Mouse (Mus musculus) gastrocnemius, adult 2 months (tissue): ENCODE data around the gene Bsx. TPM values are rescaled to one million over a fixed set of nuclear protein-coding genes. Genes with fewer than 3 reads are reported as not detected.
A peak's percentile ranks its signal among the peaks of the same experiment; 100 is the strongest.

Experiments
- DNase-seq: peaks from one replicate; pipeline ENCODE4 v3.0.0; 2022
- H3K27ac ChIP-seq: fragments of 200-600 bp; 2 replicates; pipeline ENCODE4 v1.8.1; 2022; ENCODE audit warnings: mild to moderate bottlenecking
- H3K4me3 ChIP-seq: fragments of 200-600 bp; 2 replicates; pipeline ENCODE4 v1.8.1; 2022; ENCODE audit warnings: mild to moderate bottlenecking, moderate library complexity
- CTCF ChIP-seq: fragments of 200-600 bp; IDR thresholded peaks from 2 replicates; pipeline ENCODE4 v1.8.1; 2022; ENCODE audit warnings: antibody characterized with exemption, mild to moderate bottlenecking, moderate library complexity
- intact Hi-C: fragments of 180-260 bp; cut with DNase I; formaldehyde crosslinking; loops from one replicate; pipeline ENCODE4 v1.15.1; 2025
- total RNA-seq, 2 experiments: library from RNA; stranded (reverse); gene quantifications; 2 replicates each; pipeline ENCODE4 v1.2.3; 2021

Gene Bsx
- total RNA-seq, 2 experiments from 2014 or later: not detected

DNA sequence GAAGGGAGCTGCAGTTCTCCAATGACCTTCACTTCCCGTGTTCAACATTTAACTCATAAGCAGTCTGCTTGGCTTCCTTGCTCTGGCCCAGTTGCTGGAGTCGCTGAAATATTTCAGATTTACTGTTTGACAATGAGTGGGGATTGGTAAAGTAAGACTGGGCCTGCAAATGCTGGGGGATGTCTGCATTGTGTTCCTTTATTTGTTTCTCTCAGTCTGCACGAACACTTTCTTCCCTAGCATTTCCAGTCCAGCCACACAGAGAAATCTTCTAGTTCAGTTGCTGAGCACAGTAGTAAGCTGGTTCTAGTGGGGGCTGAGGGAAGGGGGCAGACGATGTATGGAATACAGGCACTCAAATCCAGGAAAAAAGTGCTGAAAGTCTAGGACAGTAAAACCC, 1.0 kb downstream of the Bsx start:
- Histone ChIP-seq H3K4me3 (no peak overlapping the region), H3K27ac (no peak overlapping the region)
- no peak for TF ChIP-seq CTCF
- DNase-seq: no peak
- intact Hi-C loops: no loop called here

DNA sequence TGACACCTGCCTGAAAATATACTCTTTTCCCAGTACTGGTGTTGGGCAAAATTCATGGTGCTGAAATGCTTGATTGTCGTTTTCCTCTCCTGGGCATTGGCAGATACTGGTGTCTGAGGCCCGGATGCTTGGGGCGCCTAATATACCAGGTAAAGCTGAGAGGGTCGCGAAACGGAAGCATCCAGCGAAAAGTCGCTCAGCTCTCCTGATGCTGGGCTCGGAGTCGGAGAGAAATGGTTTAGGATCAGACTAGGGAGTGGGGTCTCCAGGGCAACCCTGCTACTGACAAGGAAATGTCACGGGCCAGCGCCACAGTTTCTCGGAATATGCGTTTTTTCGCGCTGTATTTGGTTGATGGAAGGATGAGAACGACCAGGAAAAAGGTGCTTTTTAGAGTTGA, 1.5 kb downstream of the Bsx start:
- intact Hi-C loops: no loop called here
- no peak for TF ChIP-seq CTCF

DNA sequence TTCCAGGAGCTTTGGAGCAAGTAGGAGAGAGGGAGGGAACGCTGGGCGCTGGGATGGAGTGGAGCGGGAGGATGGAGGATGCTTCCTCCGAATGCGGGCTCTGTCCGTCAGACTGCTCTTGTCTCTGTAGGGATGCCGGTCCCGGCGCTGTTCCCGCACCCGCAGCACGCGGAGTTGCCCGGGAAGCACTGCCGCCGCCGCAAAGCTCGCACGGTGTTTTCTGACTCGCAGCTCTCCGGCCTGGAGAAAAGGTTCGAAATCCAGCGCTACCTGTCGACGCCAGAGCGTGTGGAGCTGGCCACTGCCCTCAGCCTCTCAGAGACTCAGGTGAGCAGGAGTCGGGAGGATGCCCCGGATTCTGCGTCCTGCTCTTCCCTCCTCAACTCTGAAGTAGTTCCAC, 2.2 kb downstream of the Bsx start:
- H3K27ac ChIP-seq: no peak overlapping the region
- intact Hi-C loops: no loop called here
- no peak for TF ChIP-seq CTCF
- DNase-seq: no peak
- no peak overlapping the region for H3K4me3 ChIP-seq

More for the DNA sequence above, 1.5 kb downstream of the Bsx start:
- Histone ChIP-seq H3K27ac (no peak overlapping the region), H3K4me3 (no peak overlapping the region)
- no peak for DNase-seq

DNA sequence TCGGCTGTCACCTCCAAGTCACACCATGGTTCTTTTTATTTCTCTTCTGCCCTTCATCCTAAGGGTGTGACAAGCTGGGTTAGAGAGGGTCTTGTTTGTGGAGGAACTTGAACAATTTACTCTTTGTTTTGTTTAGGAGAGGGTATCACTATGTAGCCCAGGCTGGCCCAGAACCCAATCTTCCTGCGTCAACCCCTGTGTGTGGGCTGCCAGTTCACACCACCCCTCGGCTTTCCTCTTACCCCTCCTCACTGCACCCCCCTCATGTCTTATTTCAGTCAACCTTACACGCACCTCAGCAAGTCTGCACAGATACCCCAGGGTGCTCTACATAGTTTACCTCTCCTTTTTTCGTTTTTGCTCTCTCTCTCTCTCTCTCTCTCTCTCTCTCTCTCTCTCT, 2.8 kb downstream of the Bsx start:
- no peak for DNase-seq
- no peak for TF ChIP-seq CTCF
- Histone ChIP-seq H3K4me3 (no peak overlapping the region), H3K27ac (no peak overlapping the region)
- intact Hi-C loops: no loop called here

DNA sequence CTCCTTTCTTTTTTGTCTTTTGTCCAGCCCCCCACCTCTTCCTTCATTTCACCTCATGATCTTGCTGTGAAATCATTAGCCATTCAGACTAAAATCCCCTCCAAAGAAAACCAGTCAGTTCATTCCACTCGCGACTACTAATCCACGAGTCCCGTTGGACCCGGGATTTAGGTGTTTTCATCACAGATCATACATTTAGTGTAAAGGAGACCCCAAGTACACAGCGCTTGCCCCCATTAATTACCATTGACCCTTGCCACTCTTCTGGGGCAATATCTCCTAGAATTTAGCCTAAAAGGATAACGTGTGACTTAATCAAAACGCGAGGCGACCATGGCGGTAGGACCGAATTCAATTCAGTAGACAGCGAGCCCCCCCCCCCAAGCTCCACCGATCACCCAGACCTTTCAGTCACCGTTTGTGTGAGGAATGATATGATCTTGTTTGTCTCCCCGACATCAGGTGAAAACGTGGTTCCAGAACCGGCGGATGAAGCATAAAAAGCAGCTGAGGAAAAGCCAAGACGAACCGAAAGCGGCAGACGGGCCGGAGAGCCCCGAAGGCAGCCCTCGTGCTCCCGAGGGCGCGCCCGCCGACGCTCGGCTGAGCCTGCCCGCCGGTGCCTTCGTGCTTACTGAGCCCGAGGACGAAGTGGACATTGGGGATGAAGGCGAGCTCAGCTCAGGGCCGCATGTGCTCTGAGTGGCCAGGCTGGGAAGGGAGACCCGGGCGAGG, 3.4 kb downstream of the Bsx start:
- H3K4me3 ChIP-seq: peak overlapping the region; percentile 59
- TF ChIP-seq CTCF: no peak
- DNase-seq: no peak
- intact Hi-C loops: no loop called here
- H3K27ac ChIP-seq: no peak overlapping the region

DNA sequence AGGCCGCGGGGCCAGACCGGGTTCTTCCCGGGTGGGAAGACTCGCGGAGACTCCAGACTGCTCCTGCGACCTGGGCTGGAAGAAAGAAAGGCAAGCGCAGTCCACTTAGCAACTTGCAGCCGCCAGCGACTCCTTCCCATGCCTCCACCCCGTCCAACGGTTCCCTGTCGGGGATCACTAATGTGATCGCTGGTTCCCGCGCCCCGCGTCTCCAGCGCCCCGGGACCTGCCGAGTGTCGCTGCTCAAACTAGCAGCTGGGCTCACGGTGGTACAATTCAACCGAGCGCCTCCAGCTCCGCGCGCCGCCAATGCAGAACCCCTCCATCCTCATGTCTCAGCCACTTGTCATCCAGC, 3.9 kb downstream of the Bsx start:
- TF ChIP-seq CTCF: no peak
- DNase-seq: no peak
- H3K4me3 ChIP-seq: peak overlapping the region; percentile 59
- intact Hi-C loops: no loop called here
- H3K27ac ChIP-seq: no peak overlapping the region

DNA sequence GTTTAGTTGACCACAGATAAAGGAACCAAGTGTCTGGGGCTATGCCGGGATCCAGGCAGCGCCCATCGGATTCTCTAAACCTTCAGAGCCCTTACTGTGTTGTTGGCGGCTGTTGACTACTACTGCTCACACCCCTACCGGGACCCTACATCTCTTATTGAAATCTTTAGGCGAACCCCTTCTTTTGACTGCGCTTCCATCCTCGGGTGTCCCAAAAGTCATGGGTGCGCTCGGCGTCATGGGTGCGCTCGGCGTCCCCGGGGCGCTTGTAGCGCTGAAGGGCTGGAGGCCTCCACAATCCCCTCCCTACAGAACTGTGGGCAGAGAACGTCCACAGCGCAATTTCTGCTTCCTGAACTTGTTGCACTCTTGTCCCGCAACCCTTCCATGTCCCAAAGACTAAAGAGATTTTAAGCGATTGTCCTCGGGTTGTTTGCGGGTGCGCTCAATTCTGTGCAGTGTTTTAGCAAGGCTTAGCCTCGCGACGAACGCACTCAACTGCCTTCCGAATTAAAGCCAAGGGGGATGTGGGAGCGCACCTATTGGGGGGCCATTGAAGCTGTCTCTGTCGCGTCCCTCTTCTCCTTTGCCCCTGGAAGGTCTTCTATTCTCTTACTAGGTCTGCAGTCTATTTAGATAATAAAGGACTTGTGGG, 4.5 kb downstream of the Bsx start:
- DNase-seq: no peak
- no peak overlapping the region for H3K4me3 ChIP-seq
- H3K27ac ChIP-seq: no peak overlapping the region
- intact Hi-C loops: no loop called here
- no peak for TF ChIP-seq CTCF

DNA sequence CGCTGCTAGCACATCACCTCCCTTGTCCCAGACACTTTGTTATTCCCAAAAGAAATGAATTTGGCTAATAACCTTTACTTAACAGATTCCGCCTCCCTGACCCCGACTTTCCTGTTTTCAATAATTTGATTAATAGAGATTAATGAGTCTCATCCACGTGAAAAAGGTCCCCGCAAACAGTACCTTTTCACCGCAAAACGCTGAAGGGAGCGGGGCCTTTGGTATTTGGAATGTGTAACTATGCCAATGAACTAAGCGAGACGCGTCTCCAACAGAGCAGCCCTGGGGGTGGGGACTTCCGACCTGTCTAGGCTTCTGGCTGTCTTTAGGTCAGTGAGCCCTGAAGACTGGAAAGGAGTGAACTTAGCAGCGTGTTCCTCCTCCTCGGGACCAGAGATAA, 5.1 kb downstream of the Bsx start:
- DNase-seq: no peak
- TF ChIP-seq CTCF: no peak
- no peak overlapping the region for H3K4me3 ChIP-seq
- intact Hi-C loops: no loop called here
- no peak overlapping the region for H3K27ac ChIP-seq

DNA sequence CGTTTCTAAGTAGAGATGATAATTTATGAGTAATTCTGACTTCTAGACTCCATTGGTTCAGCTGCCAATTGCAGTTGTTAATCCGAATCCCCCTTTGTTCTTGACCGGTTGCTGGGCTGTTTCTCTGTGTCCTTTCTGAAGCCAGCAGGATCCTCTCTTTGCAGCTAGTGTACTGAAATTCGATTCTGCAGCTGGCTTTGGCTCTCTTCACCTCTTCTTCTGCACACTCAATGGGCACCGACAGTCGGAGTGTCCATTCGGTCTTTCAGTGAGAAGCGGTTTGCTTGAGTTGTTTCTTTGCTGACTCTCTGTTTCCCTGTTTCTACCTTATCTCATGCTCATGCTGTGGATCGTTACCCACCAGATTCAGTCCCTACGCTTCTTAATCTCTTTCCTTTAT, 11.7 kb downstream of the Bsx start:
- TF ChIP-seq CTCF: no peak
- H3K4me3 ChIP-seq: no peak overlapping the region
- intact Hi-C loops: no loop called here
- no peak overlapping the region for H3K27ac ChIP-seq
- DNase-seq: no peak

DNA sequence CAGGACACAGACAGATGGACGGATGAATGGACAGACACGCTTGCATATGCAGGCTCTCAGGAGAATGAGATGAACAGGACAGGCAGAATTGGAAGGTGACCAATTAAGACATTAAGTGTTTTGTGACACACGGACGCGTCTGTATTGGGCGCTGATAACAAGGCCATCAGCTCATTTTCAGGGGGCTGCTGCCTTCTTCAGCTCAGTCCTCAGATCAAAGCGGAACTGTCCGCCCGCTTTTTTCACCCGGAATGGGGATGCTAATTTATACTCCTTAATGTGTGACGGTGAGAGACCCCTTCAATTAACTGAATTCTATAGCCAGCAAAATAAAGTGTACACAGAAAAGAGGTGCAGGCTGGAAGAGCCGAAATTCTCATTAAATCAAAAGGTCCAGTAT, 15.5 kb downstream of the Bsx start:
- Histone ChIP-seq H3K4me3 (no peak overlapping the region), H3K27ac (no peak overlapping the region)
- intact Hi-C loops: no loop called here
- no peak for DNase-seq
- no peak for TF ChIP-seq CTCF

DNA sequence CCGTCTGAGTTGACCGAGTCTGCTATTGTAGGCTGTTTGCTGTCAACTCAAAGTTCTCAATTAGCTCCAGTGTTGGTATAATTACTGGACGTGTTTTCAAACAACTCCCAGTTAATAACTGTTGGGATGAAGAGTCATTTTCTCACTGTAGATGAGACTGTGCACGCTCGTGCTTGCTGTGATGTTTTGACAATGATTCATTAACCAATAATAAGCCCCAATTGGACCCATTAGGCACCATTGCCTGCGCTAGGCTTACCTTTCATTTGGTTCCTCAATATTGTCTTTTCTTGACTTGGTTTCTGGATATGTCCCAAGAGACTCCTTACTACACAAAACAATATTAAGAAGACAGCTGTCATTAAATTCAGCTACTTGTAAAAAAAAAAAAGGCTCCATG, 18.5 kb downstream of the Bsx start:
- no peak for DNase-seq
- no peak for TF ChIP-seq CTCF
- intact Hi-C loops: no loop called here
- Histone ChIP-seq H3K27ac (no peak overlapping the region), H3K4me3 (no peak overlapping the region)

DNA sequence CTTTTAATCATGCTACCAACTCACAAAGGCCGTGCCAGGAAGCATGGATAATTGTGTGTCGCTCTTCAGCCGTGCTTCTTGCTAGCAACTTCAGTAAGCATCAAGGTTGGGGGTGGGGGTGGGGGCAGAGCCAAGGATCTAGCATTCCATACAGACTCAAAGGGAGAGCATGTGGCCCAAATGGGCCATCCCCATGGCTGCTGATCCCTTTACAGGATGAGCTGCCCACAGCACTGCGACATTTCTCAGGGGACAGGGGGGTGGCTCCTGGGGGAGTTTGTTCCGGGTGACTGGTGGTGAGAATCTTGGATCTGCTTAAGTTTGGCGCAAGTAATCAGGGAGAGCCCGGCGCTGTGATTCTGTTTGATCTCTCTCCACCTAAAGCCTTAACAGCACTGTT, 33.5 kb downstream of the Bsx start:
- Histone ChIP-seq H3K27ac (no peak overlapping the region), H3K4me3 (no peak overlapping the region)
- no peak for DNase-seq
- intact Hi-C loops: no loop called here
- TF ChIP-seq CTCF: no peak

DNA sequence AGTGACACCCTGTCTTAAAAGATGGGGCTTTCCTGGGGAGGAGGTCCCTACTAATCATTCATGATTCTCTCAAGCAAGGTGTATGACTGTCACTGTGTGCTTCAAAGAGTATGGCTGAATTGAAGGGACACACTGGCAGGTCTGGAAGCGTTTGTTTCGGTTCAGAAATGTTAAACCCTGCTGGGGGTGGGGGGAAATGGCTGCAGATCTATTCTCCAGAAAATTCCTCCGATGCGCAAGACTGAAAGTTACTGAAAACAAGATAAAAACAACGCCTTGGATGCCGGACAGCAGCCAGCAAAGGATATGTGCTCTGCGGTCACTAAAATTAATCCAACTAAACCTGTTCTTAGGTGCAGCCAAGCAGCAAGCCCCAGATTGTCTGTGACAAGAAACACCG, 34.5 kb downstream of the Bsx start:
- H3K27ac ChIP-seq: no peak overlapping the region
- DNase-seq: no peak
- H3K4me3 ChIP-seq: no peak overlapping the region
- TF ChIP-seq CTCF: no peak
- intact Hi-C loops: no loop called here

DNA sequence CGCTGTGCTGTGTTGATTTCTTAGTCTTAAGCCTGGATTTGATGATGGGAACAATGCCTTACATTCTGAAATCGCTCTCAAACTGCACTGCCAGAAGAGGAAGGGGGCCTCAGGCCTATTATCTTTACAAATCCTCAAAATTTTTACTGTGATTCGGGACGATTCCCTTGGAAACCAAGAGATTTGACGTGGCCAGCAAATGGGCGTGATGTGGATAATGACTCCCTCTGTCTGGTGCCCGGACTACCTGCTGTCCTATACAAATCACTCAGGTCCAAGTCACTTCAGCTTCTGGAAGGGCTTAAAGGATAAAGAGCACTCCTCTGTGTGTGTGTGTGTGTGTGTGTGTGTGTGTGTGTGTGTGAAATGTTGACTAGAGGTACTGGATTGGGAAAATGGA, 35.0 kb downstream of the Bsx start:
- no peak for DNase-seq
- no peak for TF ChIP-seq CTCF
- Histone ChIP-seq H3K27ac (no peak overlapping the region), H3K4me3 (no peak overlapping the region)
- intact Hi-C loops: no loop called here
